ENCODE assay signal across 8 mouse cellular contexts in genomic region chr7:43466099-43466694, GRCm38 (mm10). TPM values are rescaled to one million over a fixed set of nuclear protein-coding genes. Genes with fewer than 3 reads are reported as not detected.
DNase-seq lines count a peak whose midpoint lies in the region; ATAC-seq lines count a peak whose summit lies in the region.

No protein-coding gene starts in this region.

- peak; percentile 84 to 93 for DNase-seq in adrenal gland, adult (ENCODE audit: inconsistent age in 2 of 2, low spot score in 1 of 2)
- DNase-seq in gastrocnemius, postnatal 10 days, result peak; percentile 93
- DNase-seq in induced T-regulatory cell, adult 2 months (ENCODE audit: low read depth), result peak; percentile 91
- DNase-seq in left cerebral cortex, postnatal 36 days (ENCODE audit: low spot score in 2 of 2), result peak; percentile 69 to 76
- peak; percentile 83 for DNase-seq in mesoderm, embryonic 11.5 days (ENCODE audit: low read depth, low spot score)
- DNase-seq in right cerebral cortex, postnatal 25 days, result peak; percentile 80
- DNase-seq in urinary bladder, postnatal 4 days (ENCODE audit: low spot score in 2 of 2), result peak; percentile 81 to 90

- peak; percentile 55 for ATAC-seq in common myeloid progenitor, adult 5-6 weeks (replicated peaks; ENCODE audit: low read depth, poor library complexity, severe bottlenecking)

- intact Hi-C loops in left cerebral cortex, postnatal 36 days (cut with DNase I), result loop anchor here (10.0 kb wide), 2 partner anchors 119 to 181 kb away; no protein-coding TSS in a partner anchor

RNA-seq across cellular contexts. Expression of gene Vsig10l, which starts 3.2 kb away (rescaled TPM):
- 3.9 and 8.6 TPM in 2 replicates for total RNA-seq in common myeloid progenitor, adult 5-6 weeks (2017)
- total RNA-seq in gastrocnemius, postnatal 10 days (2021), result 1 to 10 TPM; 1.4 to 3.8 TPM
- 1 to 10 TPM; 2.2 to 2.6 TPM for total RNA-seq in left cerebral cortex, postnatal 36 days (2021)

RNA-seq across cellular contexts. Expression of gene Gm45233, which starts 22.3 kb away (rescaled TPM):
- 2.6 and 8.0 TPM in 2 replicates for total RNA-seq in common myeloid progenitor, adult 5-6 weeks (2017)
- total RNA-seq in gastrocnemius, postnatal 10 days (2021), result 1 to 10 TPM in 1 of 2 experiments, under 1 TPM in 1; 0.66 to 1.2 TPM
- 1 to 10 TPM in 1 of 2 experiments, not detected in 1; 1.7 TPM for total RNA-seq in left cerebral cortex, postnatal 36 days (2021)

RNA-seq across cellular contexts. Expression of gene Etfb, which starts 22.3 kb away (rescaled TPM):
- 481 and 496 TPM in 2 replicates for total RNA-seq in common myeloid progenitor, adult 5-6 weeks (2017)
- 100 to 1,000 TPM; 346 to 421 TPM for total RNA-seq in gastrocnemius, postnatal 10 days (2021)
- 10 to 100 TPM; 50.8 to 60.6 TPM for total RNA-seq in left cerebral cortex, postnatal 36 days (2021)

RNA-seq across cellular contexts. Expression of gene Iglon5, which starts 23.7 kb away (rescaled TPM):
- total RNA-seq in common myeloid progenitor, adult 5-6 weeks (2017), result not detected in 2 replicates
- total RNA-seq in gastrocnemius, postnatal 10 days (2021), result 1 to 10 TPM; 1.2 to 1.3 TPM
- 10 to 100 TPM; 27.3 to 28.1 TPM for total RNA-seq in left cerebral cortex, postnatal 36 days (2021)

RNA-seq across cellular contexts. Expression of gene Cldnd2, which starts 25.6 kb away (rescaled TPM):
- 2.9 TPM in 1 of 2 replicates, not detected in the other for total RNA-seq in common myeloid progenitor, adult 5-6 weeks (2017)
- not detected for total RNA-seq in gastrocnemius, postnatal 10 days (2021)
- total RNA-seq in left cerebral cortex, postnatal 36 days (2021), result not detected

Comparison
In these comparisons a context has a peak if more than half of its experiments do, and no peak if none do; other contexts are left out.
1. Peak in every context shown above with its lines: DNase-seq and ATAC-seq.